Mouse (Mus musculus): ENCODE results near the gene Rab22a. TPM values are rescaled to one million over a fixed set of nuclear protein-coding genes. Genes with fewer than 3 reads are reported as not detected.
"Not testable (repeated sequence)": the region's sequence is repeated elsewhere in the genome, so short reads cannot be mapped to it uniquely, and the experiment has no call there.

The Rab22a gene
- total RNA-seq (2021): 10 to 100 TPM; 25.6 to 27.2 TPM

DNA sequence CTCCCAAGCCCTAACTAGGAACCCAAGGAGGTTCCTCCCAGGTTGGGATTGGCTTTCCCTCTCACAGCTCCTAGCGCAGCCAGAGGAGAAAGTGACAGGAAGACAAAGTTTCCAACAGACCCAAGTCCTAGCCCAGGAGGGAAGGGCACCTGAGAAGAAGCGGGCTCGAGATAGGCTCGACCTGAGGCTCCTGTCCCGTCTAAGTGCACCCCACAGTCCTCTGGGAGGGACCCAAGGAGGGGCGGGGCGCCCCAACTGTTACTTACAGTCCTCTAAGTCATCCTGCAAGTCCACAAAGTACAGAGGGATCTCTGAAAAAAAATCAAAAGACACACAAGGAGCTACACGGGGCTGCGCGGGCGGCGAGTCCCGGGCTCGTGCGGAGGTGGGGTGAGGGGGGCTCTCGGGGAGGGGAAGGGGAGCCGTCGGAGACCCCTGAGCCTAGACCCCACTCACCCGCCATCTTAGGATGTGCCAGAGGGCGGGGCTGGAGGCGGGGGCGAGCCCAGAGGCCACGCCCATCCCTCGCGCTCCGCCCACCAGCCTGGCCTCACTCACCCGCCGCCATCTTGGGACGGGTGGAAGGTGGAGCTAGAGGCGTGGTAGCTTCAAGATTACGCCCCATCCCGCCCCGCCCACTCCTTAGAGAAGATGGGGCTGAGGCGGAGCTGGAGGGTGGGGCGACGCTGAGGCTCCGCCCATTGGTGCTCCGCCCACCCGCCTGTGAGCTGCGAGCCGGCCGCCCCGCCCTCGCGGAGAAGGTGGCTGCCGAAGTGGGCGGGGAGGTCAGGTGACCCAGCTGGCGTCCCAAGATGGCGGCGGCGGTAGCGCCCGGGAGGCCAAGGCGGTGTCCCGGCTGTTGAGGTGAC is at the start of gene Rab22a:
Gene Rab22a (plus strand): TSS at position 704 of the 869 bp plus-strand sequence.
- peak; percentile 95 to 98 for DNase-seq (ENCODE audit: low spot score in 2 of 2)
- intact Hi-C loops (cut with DNase I): loop anchor here (5.0 kb wide), 1 partner anchor 307 kb away; no protein-coding TSS in a partner anchor

DNA sequence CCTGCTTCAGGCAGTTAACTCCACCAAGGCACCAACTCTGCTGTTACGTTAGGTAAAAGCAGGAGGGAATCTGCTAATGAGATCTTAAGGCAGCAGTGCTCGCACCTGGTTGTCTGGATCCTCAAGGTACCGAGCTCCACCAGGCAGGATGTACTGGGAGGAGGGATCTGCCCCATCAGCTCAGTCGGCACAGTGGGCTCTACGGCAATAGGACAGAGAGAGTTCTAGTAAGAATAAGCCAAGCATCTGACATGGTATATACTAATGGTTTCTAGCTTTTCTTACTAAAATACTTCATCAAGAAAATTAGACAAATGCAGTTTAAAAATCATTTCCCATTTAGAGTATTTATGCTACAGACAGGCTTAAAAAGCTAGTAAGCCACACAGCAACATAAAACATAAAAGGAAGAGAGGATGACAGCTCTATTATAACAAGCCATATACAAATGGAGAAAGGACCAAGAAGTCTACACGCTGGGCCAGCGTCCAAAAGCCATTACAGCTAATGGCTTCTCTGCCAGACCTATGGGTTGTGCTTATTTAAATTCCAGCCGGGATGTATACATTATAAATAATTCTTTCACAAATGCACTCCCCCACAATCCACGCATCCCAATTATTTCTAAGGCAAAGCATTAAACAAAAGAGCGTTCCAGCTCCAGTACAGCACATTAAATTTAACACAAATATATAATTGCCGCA is 44.0 kb upstream of the Rab22a start:
- DNase-seq (ENCODE audit: low spot score in 2 of 2): no peak
- intact Hi-C loops (cut with DNase I): no loop called here

DNA sequence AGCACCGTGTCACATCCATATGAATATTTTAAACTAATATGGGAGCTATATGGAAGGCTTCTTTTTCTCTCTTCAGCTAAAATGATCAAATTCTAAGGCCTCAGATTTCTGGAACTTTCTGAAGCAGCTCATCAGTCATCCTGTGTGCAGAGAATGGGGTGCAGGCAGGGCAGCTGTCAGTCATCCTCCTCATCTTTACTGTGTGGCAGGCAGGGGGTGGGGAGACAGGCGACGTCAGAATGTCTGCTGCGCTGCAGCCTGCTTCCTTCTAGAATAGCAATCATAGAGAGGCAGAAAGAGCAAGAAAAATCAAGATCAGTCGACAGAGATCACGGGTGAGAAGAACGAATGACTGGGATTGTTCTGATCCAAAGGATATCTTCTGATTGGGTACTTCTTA is 43.4 kb upstream of the Rab22a start:
- intact Hi-C loops (cut with DNase I): no loop called here
- DNase-seq (ENCODE audit: low spot score in 2 of 2): no peak

DNA sequence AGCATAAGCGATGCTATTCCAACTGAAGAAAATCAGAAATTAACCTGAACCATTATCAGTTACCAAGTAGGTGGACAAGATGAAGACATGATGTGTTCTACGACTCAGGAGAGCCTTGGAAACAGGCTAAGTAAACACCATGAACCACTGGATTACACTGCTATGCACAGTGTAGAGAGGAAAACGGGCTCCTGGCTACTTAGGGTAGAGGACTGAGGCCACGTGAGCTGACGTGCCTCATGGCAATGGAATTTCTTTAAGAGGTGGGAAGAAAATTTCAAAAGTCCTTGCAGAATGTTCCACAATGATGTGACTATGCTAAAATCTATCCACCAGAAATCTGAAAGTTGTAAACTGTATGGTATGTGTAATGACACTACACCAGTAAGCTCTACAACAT is 40.4 kb upstream of the Rab22a start:
- no peak for DNase-seq (ENCODE audit: low spot score in 2 of 2)
- intact Hi-C loops (cut with DNase I): no loop called here

DNA sequence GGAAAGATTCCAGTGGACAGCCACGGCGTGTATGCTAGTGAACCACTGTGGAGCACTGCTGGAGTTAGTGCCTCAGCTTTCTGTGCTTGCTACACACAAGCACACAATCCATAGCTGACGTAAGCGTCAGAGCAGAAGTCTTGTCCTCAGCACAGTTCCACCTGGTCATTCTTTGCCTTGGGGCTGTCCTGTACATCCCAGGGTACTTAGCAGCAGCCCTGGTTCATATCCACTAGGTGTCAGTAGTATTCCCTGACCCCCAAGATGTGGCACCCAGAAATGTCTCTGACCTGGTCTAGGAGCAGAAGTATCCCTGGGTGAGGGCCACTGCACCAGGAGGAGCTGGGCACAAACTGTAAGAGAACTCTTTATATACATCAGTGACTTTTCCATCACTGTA is 38.9 kb upstream of the Rab22a start:
- intact Hi-C loops (cut with DNase I): no loop called here
- no peak for DNase-seq (ENCODE audit: low spot score in 2 of 2)

DNA sequence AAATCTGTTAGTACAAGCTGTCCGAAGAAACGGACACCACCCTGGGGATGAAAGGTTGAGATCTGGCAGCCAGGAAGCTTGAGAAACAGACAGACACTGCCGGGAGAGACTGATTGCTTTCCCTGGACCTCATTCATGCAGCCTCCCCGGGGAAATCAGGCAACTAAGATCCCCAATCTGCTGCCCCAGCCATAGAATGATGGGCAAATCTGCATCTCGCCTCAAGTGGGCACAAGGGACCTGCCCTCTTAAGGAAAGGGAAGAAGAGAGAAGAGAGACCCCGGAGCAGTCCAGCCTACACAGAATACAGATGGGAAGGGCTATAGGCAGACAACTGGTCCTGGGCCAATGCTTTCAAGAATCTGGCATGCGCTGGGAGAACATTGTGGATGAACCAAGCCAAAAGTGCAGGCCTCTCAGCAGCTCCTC is 37.4 kb upstream of the Rab22a start:
- intact Hi-C loops (cut with DNase I): no loop called here
- DNase-seq (ENCODE audit: low spot score in 2 of 2): no peak

DNA sequence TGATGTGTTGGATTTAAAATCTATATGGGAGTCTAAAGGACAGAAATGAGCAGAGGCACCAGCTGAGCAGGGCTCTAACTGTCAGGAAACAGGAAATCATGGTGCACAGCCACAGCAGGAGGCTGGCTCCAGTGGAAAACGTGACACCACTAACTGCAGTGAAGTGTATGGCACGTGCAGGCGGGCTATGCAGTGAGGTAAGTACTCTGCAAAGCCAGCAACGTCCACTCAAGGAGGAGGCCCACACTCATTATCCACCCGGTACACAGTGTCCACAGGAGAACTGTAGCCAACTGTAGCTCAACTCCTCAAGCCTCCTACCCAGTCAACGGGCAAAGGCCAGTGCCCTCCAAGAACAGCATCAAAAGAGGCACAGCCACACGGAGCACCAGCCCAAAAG is 34.9 kb upstream of the Rab22a start:
- intact Hi-C loops (cut with DNase I): no loop called here
- no peak for DNase-seq (ENCODE audit: low spot score in 2 of 2)

DNA sequence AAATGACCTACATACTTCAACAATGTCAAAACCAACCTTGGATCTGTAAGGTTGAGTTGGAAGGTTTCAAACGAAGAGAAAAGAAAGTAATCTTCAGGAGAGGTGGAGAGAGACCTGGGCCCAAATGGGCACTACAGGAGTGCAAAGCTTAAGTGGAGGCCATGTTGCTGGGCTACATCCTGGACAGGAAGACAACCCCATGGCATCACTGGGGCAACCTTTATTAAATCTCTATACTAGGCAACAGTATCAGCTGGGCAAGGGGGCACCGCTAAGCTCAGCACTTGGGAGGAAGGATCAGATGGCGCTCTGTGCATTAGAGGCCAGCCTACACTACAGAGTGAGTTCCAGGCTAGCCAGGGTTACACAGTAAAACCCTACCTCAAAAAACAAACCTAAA is 33.8 kb upstream of the Rab22a start:
- intact Hi-C loops (cut with DNase I): no loop called here
- DNase-seq (ENCODE audit: low spot score in 2 of 2): no peak

DNA sequence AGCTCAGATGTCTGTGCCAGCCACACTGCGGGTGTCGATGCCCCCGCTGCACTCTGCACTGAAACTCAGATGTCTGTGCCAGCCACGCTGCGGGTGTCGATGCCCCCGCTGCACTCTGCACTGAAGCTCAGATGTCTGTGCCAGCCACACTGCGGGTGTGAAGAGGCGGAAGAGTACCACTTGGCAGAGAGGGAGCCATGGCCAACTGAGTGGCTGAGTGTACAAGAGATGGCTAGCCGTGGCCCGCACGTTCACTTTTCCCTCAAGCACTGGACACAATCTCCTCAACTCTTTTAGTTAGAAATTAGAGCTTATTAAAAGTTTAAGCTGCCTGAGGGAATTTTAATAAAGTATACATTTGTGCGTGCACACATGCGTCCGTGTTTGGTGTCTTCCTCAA is 25.5 kb upstream of the Rab22a start:
- intact Hi-C loops (cut with DNase I): not testable (repeated sequence)

DNA sequence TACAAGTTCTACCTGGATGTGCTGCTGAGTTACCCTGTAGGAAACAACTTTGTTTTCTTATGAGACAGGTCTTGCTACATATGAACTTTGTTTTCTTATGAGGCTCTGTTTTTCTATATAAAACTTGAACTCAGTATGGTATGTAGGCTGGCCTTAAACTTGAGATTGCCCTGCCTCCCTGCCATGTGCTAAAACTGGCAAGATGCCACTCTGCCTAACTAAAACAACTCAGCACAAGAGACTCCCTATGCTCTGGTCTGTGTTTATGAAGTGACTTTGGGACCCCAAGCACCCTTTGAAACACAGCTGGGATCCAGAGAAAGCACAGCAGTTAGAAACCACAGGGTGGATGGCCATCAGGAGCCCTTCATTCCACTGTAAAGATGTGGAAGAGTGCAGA is 18.2 kb upstream of the Rab22a start:
- intact Hi-C loops (cut with DNase I): no loop called here
- no peak for DNase-seq (ENCODE audit: low spot score in 2 of 2)

More for the DNA sequence above, 25.5 kb upstream of the Rab22a start:
- not testable (repeated sequence) for DNase-seq (ENCODE audit: low spot score in 2 of 2)

DNA sequence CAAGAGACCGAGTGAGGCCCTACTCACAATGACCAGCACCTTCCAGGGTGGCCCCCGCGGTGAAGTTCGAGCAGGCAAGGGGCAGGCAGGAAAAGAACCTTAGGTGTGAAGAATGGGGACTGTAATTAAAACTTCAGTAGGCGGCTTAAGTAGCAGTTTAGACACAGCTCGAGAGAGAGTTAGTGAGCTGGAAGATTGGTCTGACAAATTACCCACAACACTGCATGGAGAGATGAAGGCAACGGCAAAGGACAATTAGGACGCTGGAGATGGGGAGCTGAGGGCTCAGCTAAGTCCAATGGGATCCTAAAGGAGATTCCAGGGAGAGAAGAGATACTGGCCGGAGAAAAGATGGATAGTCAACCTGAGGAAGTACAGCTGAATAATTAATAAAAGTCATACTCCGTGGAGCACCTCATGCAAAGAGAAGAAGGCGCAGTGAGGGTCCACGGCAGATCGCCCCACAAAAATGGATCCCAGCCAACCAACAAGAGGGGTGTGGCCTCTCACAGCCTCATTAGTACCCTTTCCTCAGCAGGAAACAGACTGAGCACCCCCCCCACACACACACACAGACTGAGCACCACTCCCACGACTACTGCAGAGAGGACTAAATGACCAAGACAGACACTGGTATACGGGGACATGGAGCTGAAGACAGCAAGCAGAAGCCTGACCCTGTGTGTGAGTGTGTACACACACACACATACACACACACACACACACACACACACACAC is 17.1 kb upstream of the Rab22a start:
- intact Hi-C loops (cut with DNase I): no loop called here

DNA sequence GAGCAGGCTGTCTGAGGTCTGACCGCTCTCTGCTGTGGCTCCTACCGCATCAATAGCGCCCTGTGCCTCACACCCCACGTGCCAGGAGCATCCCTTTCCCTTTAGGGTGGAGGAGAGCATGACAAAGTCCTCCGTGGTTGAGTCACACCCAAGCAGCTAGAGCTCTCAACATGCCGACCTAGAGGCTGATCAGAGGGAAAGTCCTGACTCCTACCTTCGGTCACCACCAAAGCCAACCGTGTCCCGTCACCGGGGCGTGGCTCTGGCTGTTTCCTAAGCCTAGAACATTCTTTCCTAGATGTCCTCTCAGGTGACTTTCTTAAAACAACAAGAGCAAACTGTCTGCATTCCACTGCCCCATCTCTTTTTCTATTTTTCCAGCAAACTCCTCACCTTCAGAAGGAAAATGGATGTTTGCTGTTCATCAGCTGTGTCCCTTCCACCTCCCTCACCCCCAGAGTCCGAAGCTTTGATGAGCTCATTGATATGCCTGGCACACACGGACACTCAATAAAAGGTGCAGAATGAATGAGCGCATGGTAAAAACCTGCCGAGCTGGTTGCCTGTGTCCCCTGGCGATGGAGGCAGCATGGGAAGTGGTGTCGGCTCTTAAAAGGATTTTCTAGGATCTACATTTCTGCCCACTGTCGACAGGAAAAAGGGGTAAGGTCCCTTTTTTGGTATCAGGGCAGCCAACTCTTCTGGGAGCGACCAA is 12.2 kb upstream of the Rab22a start:
- no peak for DNase-seq (ENCODE audit: low spot score in 2 of 2)
- intact Hi-C loops (cut with DNase I): no loop called here

More for the DNA sequence above, 17.1 kb upstream of the Rab22a start:
- no peak for DNase-seq (ENCODE audit: low spot score in 2 of 2)

DNA sequence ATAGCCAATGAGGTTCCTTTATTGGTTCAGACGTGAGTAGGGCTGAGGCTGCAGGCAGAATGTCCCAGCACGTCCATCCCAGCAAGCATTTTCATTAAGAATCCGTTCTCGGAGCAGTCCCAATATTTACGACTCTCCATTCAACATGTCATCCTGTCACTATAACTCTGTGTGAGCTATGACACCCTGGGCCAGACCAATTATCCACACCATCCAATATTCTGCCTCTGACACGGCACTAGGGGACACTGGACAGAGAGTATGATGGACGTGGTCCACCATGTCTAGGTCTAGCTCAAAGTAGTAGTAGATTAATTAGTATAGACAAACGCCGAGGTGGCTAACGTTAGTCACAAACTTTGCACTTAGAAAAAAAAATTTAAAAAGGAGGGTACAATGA is 9.8 kb upstream of the Rab22a start:
- intact Hi-C loops (cut with DNase I): no loop called here
- DNase-seq (ENCODE audit: low spot score in 2 of 2): no peak

DNA sequence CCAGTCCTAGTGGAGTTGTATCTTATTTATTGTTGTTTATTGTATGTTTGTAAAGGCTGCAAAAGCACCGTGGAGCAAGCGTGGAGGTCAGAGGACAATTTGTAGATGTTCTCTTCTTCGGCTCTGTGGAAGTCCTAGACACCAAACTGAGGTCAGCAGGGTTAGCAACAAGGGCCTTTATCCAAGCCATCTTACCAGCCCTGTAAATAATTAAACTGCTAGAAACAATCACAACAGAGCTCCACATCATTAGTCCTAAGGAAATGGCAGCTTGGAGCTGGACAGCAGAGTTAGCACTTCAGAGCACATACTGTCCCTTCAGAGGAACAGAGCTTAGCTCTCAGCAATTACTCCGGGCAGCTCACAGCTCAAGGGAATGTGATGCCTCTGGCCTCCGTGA is 6.0 kb upstream of the Rab22a start:
- intact Hi-C loops (cut with DNase I): no loop called here
- no peak for DNase-seq (ENCODE audit: low spot score in 2 of 2)

DNA sequence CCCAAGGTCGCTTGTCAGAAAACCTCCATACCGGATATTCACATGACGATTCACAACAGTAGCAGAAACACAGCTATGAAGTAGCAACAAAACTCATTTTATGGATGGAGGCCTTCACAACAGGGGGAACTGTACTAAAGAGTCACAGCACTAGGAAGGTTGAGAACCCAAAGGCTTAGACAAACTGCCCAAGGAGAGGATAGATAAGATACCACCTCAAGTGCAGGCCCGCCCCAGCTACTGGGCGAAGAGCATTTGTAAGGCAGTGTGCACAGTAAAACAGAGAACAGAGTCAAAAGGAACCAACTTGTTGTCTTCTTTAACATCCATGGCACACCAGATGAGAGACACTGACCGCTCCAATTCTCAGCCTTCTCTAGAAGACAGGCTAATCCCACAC is 1.8 kb upstream of the Rab22a start:
- no peak for DNase-seq (ENCODE audit: low spot score in 2 of 2)
- intact Hi-C loops (cut with DNase I): loop anchor here (5.0 kb wide), 1 partner anchor 305 kb away; no protein-coding TSS in a partner anchor

DNA sequence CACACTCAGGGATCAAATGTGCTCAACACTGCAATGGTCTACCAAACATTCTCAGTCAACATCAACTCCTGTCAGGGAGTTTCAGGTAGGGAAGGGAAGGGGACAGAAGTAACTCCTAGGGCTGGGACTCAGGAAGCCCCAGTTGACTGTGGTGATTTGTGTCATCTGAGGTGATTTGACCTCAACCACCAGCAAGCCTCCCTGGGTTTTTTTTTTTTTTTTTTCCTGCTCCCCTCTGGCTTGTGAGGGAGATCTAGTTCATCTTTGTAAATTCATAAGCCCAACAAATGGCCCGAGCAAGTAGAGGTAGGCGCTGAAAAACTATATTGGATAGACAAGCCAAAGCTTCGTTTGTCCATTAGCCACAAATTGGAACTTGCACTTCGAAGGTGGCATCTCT is 1.0 kb upstream of the Rab22a start:
- intact Hi-C loops (cut with DNase I): loop anchor here (5.0 kb wide), 1 partner anchor 306 kb away; no protein-coding TSS in a partner anchor

DNA sequence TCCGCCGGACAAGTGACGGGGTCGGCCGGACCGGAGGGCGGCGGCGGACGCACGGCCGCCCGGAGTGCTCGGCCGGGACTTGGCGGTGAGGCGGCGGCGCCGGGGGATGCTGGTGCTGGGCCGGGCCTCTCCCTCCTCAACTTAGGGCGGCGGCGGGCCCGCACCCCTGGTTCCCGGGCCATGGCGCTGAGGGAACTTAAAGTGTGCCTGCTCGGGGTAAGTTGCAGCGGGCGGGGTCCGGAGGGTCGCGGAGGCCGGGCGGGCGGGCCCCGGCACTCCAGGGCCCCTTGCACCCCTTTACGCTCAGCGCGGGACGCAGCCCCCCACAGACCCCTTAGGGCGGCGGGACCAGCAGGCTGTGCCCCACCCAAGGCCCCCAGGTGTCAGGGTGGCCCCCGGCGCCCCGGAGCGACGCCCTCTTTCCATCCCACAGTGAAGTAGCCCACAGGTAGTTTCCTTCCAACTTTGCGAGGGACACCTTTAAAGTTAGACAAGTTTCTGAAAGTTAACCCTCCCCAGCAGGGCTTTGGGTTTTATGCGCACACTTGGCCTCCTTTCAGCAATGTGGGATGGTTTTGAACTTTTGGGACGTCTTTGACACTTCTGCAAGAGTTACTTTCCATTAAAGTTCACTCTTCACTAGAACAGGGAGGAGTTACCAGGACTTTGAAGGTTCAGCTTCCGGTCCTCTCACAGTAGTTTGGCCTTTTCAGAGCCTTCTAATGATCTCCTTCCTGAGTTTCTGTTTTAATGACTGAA is 545 bp downstream of the Rab22a start:
- DNase-seq (ENCODE audit: low spot score in 2 of 2): peak in 1 of 2 experiments; percentile 7
- intact Hi-C loops (cut with DNase I): loop anchor here (5.0 to 10.0 kb wide), 3 partner anchors 77 to 415 kb away; partner anchors contain the start of genes Stx16 and Vapb

More for the DNA sequence above, 1.0 kb upstream of the Rab22a start:
- DNase-seq (ENCODE audit: low spot score in 2 of 2): no peak

DNA sequence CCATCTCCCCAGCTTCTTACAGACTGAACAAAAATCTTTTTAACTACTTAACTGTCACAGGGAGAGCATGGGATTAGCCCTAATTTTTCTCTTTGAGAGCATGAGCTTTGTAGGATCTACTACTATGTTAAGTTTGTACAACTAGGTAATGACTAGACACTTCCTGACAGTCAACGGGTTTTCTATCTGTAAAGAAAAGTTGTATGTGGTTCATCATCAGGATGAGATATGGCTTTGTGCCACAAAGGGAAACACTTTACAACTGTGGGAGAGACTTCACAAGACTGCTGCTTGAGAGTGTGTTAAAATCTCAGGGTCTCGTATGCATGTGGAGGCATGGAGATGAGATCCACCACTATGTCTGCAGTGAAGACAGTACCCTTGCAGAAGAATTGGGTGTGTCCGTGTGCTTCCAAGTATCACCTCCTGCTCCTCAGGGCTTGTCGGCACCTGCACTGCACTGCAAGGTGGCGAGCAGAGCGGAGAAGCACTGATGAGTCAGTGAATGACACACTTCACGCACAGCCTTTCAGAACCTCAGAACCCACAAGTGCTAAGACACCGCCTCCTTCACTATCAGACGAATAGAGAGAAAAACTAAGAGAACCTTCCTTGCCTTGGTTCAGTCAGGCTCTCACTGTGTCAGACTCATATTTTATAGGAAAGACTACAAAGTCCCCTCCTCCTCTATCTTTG is 2.8 kb downstream of the Rab22a start:
- no peak for DNase-seq (ENCODE audit: low spot score in 2 of 2)
- intact Hi-C loops (cut with DNase I): loop anchor here (5.0 to 10.0 kb wide), 2 partner anchors 75 to 412 kb away; partner anchors contain the start of genes Stx16 and Vapb
